Mouse (Mus musculus) cerebellum, postnatal 14 days (tissue): ENCODE results near the gene Mal.
A peak's percentile ranks its signal among the peaks of the same experiment; 100 is the strongest.
"Not testable (repeated sequence)": the region's sequence is repeated elsewhere in the genome, so short reads cannot be mapped to it uniquely, and the experiment has no call there.

ENCODE experiments used
- DNase-seq, 2 experiments: peaks; one replicate each; pipeline ENCODE4 v3.0.0; 2021; ENCODE audit warnings: mixed read lengths in 2 of 2

Gene Mal

GRCm38 (mm10) chr2:127622065-127622464 lies 34.4 kb downstream of the Mal start:
- no peak for DNase-seq

GRCm38 (mm10) chr2:127619311-127619710 lies 37.2 kb downstream of the Mal start:
- no peak for DNase-seq

- DNase-seq: no peak
These were observed 44.2 kb downstream of the Mal start for GRCm38 (mm10) chr2:127612288-127612687.

- DNase-seq: no peak
These were observed 45.1 kb downstream of the Mal start for GRCm38 (mm10) chr2:127611386-127611785.

- DNase-seq: no peak
These were observed 47.5 kb downstream of the Mal start for GRCm38 (mm10) chr2:127608986-127609385.

GRCm38 (mm10) chr2:127608234-127608633 lies 48.3 kb downstream of the Mal start:
- DNase-seq: peak; percentile 47 to 68

GRCm38 (mm10) chr2:127605203-127605602 lies 51.3 kb downstream of the Mal start:
- no peak for DNase-seq

GRCm38 (mm10) chr2:127603383-127603782 lies 53.1 kb downstream of the Mal start:
- not testable (repeated sequence) for DNase-seq

- no peak for DNase-seq
These were observed 65.7 kb downstream of the Mal start for GRCm38 (mm10) chr2:127590840-127591239.

GRCm38 (mm10) chr2:127590204-127590603 lies 66.3 kb downstream of the Mal start:
- DNase-seq: no peak

GRCm38 (mm10) chr2:127588897-127589296 lies 67.6 kb downstream of the Mal start:
- DNase-seq: no peak

- no peak for DNase-seq
These were observed 69.0 kb downstream of the Mal start for GRCm38 (mm10) chr2:127587514-127587844.

- DNase-seq: peak; percentile 91 to 92
These were observed 69.6 kb downstream of the Mal start, which contains the start of the genes Zfp661 and Mrps5 for GRCm38 (mm10) chr2:127586694-127587513. Gene Zfp661, minus strand, starts transcription at chr2:127587094. Gene Mrps5, plus strand, starts transcription at chr2:127587222.

GRCm38 (mm10) chr2:127584436-127584858 lies 72.0 kb downstream of the Mal start:
- DNase-seq: peak; percentile 97
